Mouse (Mus musculus): ENCODE results near the gene Gm20388.

Gene Gm20388

GRCm38 (mm10) chr8:122682820-122683219 is 2772.2 kb downstream of the Gm20388 start:
- no peak for DNase-seq

DNA sequence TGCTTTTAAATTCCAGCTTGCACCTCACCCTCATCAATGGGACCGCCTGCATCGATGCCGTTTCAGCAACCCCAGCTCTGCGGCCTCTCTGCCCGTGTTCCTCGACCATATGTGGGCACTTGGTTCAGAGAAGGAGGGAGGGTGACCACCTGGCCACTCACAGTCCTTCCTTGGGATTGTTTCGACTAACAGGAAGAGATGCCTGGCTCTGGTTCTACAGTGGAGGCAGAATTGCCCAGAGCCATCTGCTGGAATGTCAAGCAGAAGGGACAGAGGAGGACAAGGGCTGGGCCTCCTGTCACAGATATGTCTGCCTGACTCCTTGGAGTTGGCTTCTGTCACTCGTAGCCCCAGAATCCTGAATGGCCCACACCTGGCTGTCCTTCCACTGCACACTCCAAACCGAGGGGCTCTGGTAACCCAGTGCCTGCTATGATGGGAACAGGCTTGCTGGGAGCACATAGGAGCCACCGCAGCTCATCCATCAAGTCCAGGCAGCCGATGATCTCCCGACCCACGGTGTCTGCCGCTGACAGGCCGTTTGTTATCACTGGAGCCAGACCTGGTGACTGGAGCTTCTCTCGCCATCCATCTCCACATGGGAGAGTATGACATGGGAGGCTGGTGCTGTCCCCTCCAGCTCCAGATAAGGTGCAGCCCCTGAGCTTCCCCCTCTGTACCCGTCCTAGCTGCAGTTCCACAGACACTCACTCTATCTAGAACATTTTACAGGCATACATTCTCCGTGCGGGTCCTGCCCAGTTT is 2774.6 kb downstream of the Gm20388 start:
- no peak for DNase-seq

DNA sequence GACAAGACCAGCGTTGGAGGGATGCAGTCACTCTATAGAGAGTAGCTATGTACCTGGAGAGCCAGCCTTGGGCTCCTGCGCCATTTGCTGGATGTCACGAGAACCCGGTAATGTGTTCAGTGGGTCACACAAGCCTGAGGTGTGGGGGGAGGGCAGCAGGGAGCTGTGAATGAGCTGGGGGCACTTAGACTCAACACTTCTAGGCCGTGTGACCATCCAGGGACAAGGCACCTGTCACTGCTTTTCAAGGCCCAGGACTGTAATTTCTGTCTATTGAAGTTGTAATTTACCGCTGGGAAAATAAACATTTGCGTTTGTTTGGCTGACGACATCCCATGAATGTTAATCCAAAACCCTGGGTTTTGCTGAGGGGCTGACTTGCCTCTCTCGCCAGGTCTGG is 2776.2 kb downstream of the Gm20388 start:
- DNase-seq: no peak

DNA sequence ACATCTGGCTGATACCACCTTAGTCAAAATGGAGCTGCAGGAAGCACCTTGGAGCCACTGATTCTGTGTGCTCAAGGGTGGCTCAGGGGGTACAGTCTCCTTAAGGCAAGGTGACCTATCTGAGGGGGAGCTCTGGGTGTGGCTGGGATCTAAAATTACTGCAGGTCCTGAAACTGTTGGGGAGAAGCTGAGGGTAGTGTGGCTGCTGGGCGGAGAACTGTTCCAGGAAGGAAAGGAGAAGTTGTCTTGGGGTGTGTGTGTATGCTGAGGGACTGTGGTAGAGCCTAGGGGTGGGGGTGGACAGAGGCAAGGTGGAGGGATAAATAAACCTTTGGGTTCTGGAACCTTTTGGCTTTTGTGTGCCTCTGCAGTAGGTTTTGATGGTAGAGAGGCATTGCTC is 2778.7 kb downstream of the Gm20388 start:
- DNase-seq: no peak

DNA sequence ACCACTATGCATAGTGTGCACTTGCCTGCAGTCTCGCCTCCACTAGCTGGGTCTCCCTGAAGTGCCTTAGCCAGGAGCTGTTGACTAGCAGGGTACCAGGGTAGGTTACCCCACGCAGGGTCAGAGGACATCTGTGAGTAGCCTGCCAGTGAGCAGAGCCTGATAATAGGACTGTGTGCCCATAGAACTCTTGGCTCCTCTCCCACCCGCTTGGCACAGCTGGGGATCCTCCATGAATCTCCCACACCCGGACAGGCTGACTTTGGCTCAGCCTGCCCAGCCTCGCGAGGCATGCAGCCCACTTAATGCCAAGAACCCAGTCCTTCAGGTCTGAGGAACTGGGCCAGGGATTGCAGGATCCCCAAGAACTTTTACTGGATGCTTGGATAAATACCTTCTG is 2780.4 kb downstream of the Gm20388 start:
- no peak for DNase-seq

DNA sequence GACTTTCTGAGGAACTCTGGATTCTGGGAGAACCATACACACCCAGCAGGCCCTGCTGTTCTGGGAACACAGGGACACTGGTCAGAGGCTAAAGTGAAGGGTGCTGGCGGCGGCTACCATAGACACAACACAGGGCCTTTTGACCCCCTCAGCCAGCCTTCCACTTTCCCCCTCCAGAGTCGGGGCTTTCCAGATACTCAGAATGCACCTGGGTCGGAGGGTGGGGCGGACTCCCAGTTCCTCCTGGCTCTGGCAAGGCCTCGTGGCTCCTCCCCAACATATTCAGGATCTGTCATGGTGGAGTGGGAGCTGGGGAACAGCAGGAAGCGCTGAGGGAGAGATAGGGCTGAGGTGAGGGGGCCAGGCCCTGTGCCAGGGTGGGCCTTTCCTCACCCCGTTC is 2781.5 kb downstream of the Gm20388 start:
- no peak for DNase-seq

DNA sequence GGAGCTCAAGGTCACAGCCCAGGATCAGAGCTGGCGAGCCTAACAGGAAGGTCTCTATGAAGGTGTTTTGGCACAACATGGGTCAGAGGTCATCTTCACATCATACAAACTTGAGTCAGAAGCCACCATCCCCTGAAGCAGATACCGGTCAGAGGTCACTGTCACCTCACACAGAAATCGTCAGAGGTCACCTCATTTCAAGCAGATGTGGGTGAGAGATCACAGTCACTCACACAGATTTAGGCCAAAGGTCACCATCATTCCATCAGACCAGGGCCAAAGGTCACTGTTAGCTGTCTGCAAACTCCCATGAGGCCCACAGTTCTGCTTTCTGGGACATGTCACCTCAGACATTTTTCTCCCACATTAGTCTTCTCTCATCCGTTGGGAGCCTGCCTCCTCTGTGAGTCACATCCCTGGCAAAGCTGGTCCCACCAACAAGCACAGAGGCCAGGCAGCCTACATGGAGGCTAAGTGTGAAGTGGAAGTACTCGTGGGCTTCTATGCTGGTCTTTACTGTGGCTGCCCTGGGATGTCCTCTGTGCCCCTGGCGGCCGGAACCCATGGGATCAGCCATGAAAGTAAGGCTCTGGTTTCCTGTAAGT is 2784.9 kb downstream of the Gm20388 start:
- no peak for DNase-seq

DNA sequence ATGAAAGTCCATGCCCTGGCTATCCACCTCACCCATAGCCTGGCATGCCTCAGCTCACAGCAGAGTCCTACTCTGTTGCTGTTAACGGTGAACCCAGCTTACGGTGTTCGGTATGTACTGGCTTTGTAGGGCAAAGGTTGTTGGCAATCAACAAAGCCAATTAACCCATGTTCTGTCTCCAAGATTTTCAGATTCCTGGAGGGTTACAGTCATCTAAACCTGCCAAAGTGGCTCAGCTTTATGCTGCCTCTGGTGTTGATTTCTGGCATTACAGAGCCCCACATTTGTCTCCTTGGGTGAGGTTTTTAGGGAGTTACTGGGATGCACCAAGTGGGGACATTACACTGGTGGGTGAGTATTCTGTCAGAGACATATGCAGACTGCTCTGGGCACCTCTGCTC is 2786.5 kb downstream of the Gm20388 start:
- peak; percentile 63 to 64 for DNase-seq

- no peak for DNase-seq
Observed at GRCm38 (mm10) chr8:122697586-122697985, 2786.9 kb downstream of the Gm20388 start.

DNA sequence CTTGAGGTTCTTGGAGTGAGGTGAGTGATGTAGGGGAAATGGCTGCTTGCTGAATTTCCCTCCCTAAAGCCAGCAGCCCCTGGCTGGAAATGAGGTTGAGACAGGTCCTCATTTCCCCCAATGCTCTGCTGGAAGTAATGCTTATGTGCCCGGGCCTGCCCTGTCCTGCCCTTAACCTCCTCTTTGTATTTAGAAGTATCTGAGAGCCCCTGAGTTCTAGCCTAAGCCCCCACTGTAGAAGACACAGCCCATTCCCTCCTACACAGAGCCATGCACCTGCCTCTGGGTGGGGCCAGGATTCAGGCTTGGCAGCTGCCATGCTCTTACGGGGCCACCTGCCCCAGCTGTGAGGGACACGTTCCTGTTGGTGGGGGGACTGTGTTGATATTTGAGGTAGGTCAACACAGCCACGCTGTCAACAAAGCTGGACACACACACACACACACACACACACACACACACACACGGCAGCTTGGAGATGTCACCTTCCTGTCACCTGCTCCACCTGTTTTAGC is 2787.7 kb downstream of the Gm20388 start:
- DNase-seq: peak; percentile 46 to 49

DNA sequence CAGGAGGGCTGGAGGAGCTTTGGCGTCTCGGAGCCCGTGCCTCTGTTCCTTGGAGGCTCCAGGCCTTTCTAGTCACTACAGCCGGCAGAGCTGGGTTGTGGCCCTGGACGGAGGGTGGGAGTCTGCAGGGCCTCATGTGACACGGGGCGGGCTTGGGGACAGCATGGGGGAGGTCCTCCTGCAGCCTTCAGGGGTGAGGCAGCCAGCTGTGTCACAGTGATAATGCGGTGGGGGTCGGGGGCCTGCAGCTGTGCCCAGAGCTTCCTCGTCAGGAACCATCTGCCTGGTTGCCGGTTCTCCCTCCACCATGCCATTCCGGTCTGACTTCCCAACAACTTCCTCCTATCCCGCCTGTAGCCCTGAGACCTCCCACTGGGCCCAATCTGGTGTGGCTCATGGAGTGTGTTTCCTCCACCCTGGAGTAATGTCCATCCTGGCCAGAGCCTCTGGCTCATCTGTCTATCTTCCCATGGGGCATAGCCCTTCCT is 2788.4 kb downstream of the Gm20388 start, which contains the start of gene Cbfa2t3:
Gene Cbfa2t3, minus strand, starts transcription at position 105 of the 488 bp plus-strand sequence.
- peak; percentile 44 to 50 for DNase-seq

GRCm38 (mm10) chr8:122700628-122701027 is 2790.0 kb downstream of the Gm20388 start:
- DNase-seq: peak; percentile 73 to 77

GRCm38 (mm10) chr8:122701441-122702185 is 2791.0 kb downstream of the Gm20388 start:
- DNase-seq: peak; percentile 74 to 76

DNA sequence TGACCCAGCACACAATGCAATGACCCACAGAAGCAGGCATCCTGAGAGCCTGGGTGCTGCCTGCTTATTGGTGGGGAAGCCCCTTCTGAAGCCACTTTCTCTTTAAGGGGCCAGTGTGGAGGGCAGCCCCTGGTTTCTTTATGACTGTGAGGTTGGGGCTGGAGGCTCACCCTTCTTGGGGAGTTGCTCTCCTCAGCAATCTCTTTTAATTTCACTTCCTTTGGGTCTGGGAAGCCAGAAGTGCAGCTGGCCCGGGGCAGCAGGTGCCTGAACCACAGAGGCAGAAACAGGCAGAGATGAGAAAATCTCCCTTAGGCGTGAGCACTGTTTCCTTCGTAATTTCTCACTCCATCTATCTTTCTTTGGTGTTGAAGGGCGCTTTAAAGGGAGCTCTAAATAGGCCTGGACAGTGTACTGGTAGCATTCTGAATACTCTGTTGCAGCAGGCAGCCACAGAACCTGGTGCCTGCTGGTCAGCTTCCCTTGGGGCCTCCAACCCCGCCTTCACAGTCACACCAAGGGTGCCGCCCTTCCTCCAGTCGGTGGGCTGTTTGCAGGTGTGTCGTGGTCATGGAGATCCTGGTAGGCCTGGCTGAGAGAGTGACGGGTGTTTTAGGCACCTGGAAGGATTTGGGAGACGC is 2791.8 kb downstream of the Gm20388 start:
- peak; percentile 65 to 72 for DNase-seq

DNA sequence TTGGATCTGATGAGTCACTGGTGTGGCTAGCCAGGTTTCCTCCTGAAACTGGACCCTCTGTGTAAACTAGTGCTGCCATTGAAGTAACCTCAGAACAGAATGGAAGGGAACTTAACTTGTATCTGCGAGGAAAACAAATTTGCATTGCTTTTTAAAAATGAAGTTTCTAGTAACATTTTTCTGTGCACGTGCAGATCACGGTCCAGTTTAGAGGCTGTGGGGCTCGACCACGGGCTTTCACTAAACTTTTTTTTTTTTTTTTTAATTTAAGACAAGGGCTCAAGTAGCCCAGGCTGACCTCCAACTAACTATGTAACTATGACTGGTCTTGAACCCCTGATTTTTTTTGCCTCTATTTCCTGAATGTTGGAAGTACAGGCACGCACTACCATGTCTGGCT is 2792.3 kb downstream of the Gm20388 start:
- DNase-seq: no peak

DNA sequence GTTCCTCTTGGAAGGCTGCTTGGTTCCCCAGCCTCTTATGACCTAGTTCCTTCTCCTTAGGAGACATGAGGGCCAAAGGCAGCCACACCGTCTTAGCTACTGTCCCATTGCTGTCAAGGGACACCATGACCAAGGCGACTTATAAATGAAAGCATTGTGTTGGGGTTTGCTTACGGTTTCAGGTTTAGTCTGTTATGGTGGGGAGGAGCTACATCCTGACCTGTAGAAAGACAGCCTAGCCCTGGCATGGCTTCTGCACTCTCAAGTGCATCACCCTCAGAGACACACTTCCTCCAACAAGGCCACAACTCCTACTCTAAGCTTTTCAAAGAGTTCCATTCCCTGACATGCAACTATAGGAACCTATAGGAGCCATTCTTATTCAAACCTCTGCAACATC is 2794.0 kb downstream of the Gm20388 start:
- DNase-seq: no peak

DNA sequence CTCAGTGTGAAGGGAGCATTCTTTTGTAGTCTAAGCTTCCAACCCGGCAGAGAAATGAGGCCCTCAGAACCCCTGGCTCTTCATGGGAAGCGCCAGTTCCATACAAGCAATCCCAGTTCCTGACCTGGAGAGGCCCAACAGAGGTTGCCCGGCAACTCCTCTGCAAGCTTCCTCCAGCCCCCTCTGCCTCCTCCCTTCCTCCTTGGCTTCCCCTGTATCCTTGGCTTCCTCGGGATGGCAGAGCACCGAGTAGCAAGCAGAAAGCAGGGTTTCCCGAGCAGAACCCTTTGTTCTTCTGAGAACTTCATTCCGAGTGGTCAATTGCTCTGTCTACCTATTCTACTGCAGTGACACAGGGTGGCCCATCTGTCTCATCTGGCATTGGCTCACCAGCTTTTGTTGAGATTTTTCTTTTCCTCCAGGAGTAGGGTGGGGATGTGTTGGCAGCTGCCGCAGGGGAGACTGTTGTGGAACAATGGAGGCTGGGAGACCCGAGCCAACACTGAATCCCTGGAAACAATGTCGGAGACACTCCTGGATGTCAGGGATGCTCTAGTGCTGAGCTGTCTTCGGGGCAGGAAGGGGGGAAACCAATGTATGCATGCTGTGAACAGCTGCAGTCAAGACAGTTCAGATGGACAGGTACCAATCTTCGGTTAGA is 2795.4 kb downstream of the Gm20388 start:
- no peak for DNase-seq

GRCm38 (mm10) chr8:122707184-122707583 is 2796.5 kb downstream of the Gm20388 start:
- DNase-seq: no peak

DNA sequence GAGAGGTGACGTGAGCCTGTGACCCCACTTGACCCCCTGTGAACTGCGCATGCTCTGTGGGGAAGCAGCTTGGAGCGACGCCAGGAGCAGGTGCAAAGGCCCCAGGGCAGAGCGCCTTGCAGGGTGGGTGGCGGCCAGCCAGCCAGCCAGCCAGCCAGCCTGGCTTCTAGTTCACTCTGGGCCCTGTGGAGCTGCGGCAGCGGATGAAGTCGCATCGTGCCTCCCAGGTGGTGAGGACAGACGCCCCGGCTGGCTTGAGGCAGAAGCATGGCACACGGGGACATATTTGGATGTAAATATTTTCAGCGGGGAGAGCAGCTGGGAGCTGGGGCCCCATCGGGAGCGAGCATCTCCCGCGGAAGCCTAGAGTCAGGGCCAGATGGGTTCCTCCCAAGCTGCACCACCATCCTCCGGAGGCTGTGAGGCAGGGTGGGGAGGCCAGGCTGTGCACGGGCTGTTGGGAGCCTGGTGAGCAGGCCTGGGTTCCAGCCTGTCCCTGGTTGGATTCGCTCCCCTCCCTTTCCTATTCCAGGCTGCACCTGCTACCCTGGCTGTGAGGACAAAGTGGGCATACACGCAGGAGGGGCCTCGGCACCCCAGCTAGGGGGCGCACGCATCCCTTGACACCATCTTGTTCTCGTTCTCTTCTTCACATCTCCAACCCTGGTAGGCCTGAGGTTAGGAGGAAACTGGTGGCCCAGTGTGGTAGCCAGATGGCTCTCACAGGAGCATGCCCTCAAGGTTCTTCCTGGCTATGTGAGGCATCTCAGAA is 2798.9 kb downstream of the Gm20388 start:
- DNase-seq: peak; percentile 25 to 31

DNA sequence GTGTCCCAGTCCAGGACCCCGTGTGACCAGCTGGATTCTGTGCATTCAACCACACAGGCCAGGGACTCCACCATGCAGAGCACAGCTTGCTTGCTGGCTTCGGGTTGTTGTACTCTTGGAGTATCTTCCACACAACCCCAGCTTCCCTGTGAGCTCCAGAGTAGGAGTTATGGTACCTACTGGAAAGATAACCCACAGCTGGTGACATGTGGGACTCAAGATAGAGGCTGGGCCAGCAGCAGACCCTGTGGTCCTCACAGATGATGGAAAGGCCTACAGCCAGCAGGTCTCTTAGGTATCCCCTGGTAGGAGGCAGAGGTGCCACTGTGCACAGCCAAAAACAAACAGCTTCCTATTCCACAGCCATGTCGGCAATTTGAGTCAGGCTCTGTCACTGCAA is 2800.8 kb downstream of the Gm20388 start:
- no peak for DNase-seq

DNA sequence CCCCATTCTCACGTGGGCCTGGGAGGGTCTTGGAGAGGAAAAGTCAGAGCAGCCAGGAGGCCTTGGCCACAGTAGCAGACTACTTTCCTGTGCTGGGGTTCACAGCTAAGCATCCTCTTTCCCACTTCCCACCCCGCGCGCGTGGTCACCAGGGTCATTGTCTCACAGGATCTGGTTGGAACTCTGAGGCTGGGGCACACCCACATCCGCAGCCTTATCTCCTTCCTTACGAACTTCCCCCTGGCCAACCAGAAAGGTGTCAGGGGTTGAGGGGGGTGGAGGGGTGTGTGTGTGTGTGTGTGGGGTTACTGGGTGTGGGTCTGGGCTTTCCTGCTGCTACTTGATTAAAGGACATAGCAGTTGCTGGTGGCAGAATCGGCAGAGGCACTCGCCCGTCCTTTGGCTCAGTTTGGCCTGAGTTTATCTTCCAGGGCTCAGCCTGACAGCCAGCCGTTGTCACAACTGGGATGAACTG is 2801.3 kb downstream of the Gm20388 start:
- no peak for DNase-seq

Measured in B cell, adult 2 months (primary cell).